Mouse (Mus musculus) megakaryocyte, adult 5-6 weeks (primary cell): ENCODE measurements around the gene Ap4m1. TPM values are rescaled to one million over a fixed set of nuclear protein-coding genes. Genes with fewer than 3 reads are reported as not detected.
"Not testable (repeated sequence)": the region's sequence is repeated elsewhere in the genome, so short reads cannot be mapped to it uniquely, and the experiment has no call there.

Experiments
- ATAC-seq: 2 replicates; pipeline ENCODE4 v1.8.0; 2016; ENCODE audit warnings: mild to moderate bottlenecking, inconsistent platforms; ENCODE audit not compliant: poor library complexity, severe bottlenecking
- total RNA-seq, 2 experiments: library from RNA; stranded (forward) in 1 of 2; stranded (reverse) in 1 of 2; fragments of 153-499, 151-499 nt in 1 of 2; fragments of 221-1000, 200-1000 nt in 1 of 2; gene quantifications; 2 replicates each; pipeline versions ENCODE4 v1.2.3 to v1.2.4; 2015 to 2017

Ap4m1 gene
- total RNA-seq, 2 experiments from 2014 or later: 11.7 to 28.5 TPM

GRCm38 (mm10) chr5:138194755-138195345, 23.0 kb downstream of the Ap4m1 start:
- ATAC-seq: peak; percentile 43

- peak; percentile 54 for ATAC-seq
Observed at GRCm38 (mm10) chr5:138195463-138195862, 23.7 kb downstream of the Ap4m1 start.

- ATAC-seq: no peak
Observed at GRCm38 (mm10) chr5:138199576-138199975, 27.8 kb downstream of the Ap4m1 start.

- ATAC-seq: no peak
Observed at GRCm38 (mm10) chr5:138202086-138202485, 30.3 kb downstream of the Ap4m1 start.

- ATAC-seq: peak; percentile 80
Observed at GRCm38 (mm10) chr5:138207253-138207652, 35.5 kb downstream of the Ap4m1 start.

- ATAC-seq: no peak
Observed at GRCm38 (mm10) chr5:138207873-138208272, 36.1 kb downstream of the Ap4m1 start.

GRCm38 (mm10) chr5:138216632-138217031, 44.8 kb downstream of the Ap4m1 start:
- not testable (repeated sequence) for ATAC-seq

GRCm38 (mm10) chr5:138219864-138220263, 48.1 kb downstream of the Ap4m1 start:
- ATAC-seq: no peak

- ATAC-seq: peak; percentile 96
Observed at GRCm38 (mm10) chr5:138222111-138222510, 50.3 kb downstream of the Ap4m1 start.

GRCm38 (mm10) chr5:138223287-138223686, 51.5 kb downstream of the Ap4m1 start:
- no peak for ATAC-seq

GRCm38 (mm10) chr5:138225700-138226099, 53.9 kb downstream of the Ap4m1 start, which contains the start of gene Nxpe5:
Gene Nxpe5 (plus strand): TSS chr5:138225898.
- no peak for ATAC-seq

- ATAC-seq: no peak
Observed at GRCm38 (mm10) chr5:138226491-138226890, 54.7 kb downstream of the Ap4m1 start.

GRCm38 (mm10) chr5:138227367-138227766, 55.6 kb downstream of the Ap4m1 start:
- peak; percentile 88 for ATAC-seq

GRCm38 (mm10) chr5:138228026-138228425, 56.2 kb downstream of the Ap4m1 start:
- ATAC-seq: peak; percentile 51

- peak; percentile 63 for ATAC-seq
Observed at GRCm38 (mm10) chr5:138229511-138229910, 57.7 kb downstream of the Ap4m1 start.

Other genes starting within 250 kb of the Ap4m1 start
- not detected in 2 replicates for gene Gjc3, start 208.9 kb upstream of the Ap4m1 start, total RNA-seq (2015)
- not detected in 2 replicates for gene Gjc3, start 208.9 kb upstream of the Ap4m1 start, total RNA-seq (2017)
- not detected in 2 replicates for gene Azgp1, start 190.5 kb upstream of the Ap4m1 start, total RNA-seq (2015)
- gene Azgp1, start 190.5 kb upstream of the Ap4m1 start, total RNA-seq (2017): not detected in 2 replicates
- not detected in 2 replicates for gene Smok3a, start 150.7 kb upstream of the Ap4m1 start, total RNA-seq (2015)
- gene Smok3a, start 150.7 kb upstream of the Ap4m1 start, total RNA-seq (2017): not detected in 2 replicates
- not detected in 2 replicates for gene Smok3b, start 150.6 kb upstream of the Ap4m1 start, total RNA-seq (2015)
- gene Smok3b, start 150.6 kb upstream of the Ap4m1 start, total RNA-seq (2017): not detected in 2 replicates
- gene Smok3c, start 118.8 kb upstream of the Ap4m1 start, total RNA-seq (2015): not detected in 2 replicates
- gene Smok3c, start 118.8 kb upstream of the Ap4m1 start, total RNA-seq (2017): not detected in 2 replicates
- gene Zkscan1, start 86.9 kb upstream of the Ap4m1 start, total RNA-seq (2015): 16.1 TPM in 2 replicates
- gene Zkscan1, start 86.9 kb upstream of the Ap4m1 start, total RNA-seq (2017): 13.1 and 14.2 TPM in 2 replicates
- gene Zscan21, start 55.1 kb upstream of the Ap4m1 start, total RNA-seq (2015): 10.3 and 12.2 TPM in 2 replicates
- 7.2 and 7.7 TPM in 2 replicates for gene Zscan21, start 55.1 kb upstream of the Ap4m1 start, total RNA-seq (2017)
- 1.4 and 5.4 TPM in 2 replicates for gene Zfp113, start 16.3 kb upstream of the Ap4m1 start, total RNA-seq (2015)
- gene Zfp113, start 16.3 kb upstream of the Ap4m1 start, total RNA-seq (2017): 2.0 and 3.5 TPM in 2 replicates
- 115 and 124 TPM in 2 replicates for gene Cops6, start 10.9 kb upstream of the Ap4m1 start, total RNA-seq (2015)
- gene Cops6, start 10.9 kb upstream of the Ap4m1 start, total RNA-seq (2017): 34.7 and 37.8 TPM in 2 replicates
- gene Mcm7, start 420 bp downstream of the Ap4m1 start, total RNA-seq (2015): 114 and 128 TPM in 2 replicates
- 184 and 191 TPM in 2 replicates for gene Mcm7, start 420 bp downstream of the Ap4m1 start, total RNA-seq (2017)
- 23.4 and 25.6 TPM in 2 replicates for gene Taf6, start 15.4 kb downstream of the Ap4m1 start, total RNA-seq (2015)
- 28.5 and 41.1 TPM in 2 replicates for gene Taf6, start 15.4 kb downstream of the Ap4m1 start, total RNA-seq (2017)
- 24.0 and 25.5 TPM in 2 replicates for gene Cnpy4, start 15.5 kb downstream of the Ap4m1 start, total RNA-seq (2015)
- gene Cnpy4, start 15.5 kb downstream of the Ap4m1 start, total RNA-seq (2017): 41.7 and 48.3 TPM in 2 replicates
- 5.3 and 6.5 TPM in 2 replicates for gene Mblac1, start 22.3 kb downstream of the Ap4m1 start, total RNA-seq (2015)
- gene Mblac1, start 22.3 kb downstream of the Ap4m1 start, total RNA-seq (2017): 4.6 and 5.8 TPM in 2 replicates
- gene Nxpe5, start 53.9 kb downstream of the Ap4m1 start, total RNA-seq (2015): 0.87 and 1.2 TPM in 2 replicates
- 1.4 and 2.0 TPM in 2 replicates for gene Nxpe5, start 53.9 kb downstream of the Ap4m1 start, total RNA-seq (2017)
- gene Lamtor4, start 83.5 kb downstream of the Ap4m1 start, total RNA-seq (2015): 187 and 189 TPM in 2 replicates
- gene Lamtor4, start 83.5 kb downstream of the Ap4m1 start, total RNA-seq (2017): 97.6 and 122 TPM in 2 replicates
- gene BC037034, start 92.0 kb downstream of the Ap4m1 start, total RNA-seq (2015): 51.5 and 53.9 TPM in 2 replicates
- 49.2 and 54.9 TPM in 2 replicates for gene BC037034, start 92.0 kb downstream of the Ap4m1 start, total RNA-seq (2017)
- not detected in 2 replicates for gene Gal3st4, start 100.8 kb downstream of the Ap4m1 start, total RNA-seq (2015)
- gene Gal3st4, start 100.8 kb downstream of the Ap4m1 start, total RNA-seq (2017): not detected in 2 replicates
- not detected in 2 replicates for gene Gm43720, start 108.0 kb downstream of the Ap4m1 start, total RNA-seq (2015)
- not detected in 2 replicates for gene Gm43720, start 108.0 kb downstream of the Ap4m1 start, total RNA-seq (2017)
- gene Gpc2, start 108.0 kb downstream of the Ap4m1 start, total RNA-seq (2015): 0.25 and 1.3 TPM in 2 replicates
- gene Gpc2, start 108.0 kb downstream of the Ap4m1 start, total RNA-seq (2017): 3.1 and 3.6 TPM in 2 replicates
- gene Stag3, start 108.2 kb downstream of the Ap4m1 start, total RNA-seq (2015): 11.6 and 14.8 TPM in 2 replicates
- gene Stag3, start 108.2 kb downstream of the Ap4m1 start, total RNA-seq (2017): 12.5 and 26.0 TPM in 2 replicates
- 0.50 TPM in 1 of 2 replicates, not detected in the other for gene Pvrig, start 170.0 kb downstream of the Ap4m1 start, total RNA-seq (2015)
- gene Pvrig, start 170.0 kb downstream of the Ap4m1 start, total RNA-seq (2017): 0.11 TPM in 1 of 2 replicates, not detected in the other